ENCODE assay signal across 18 mouse cellular contexts in the genomic region with DNA sequence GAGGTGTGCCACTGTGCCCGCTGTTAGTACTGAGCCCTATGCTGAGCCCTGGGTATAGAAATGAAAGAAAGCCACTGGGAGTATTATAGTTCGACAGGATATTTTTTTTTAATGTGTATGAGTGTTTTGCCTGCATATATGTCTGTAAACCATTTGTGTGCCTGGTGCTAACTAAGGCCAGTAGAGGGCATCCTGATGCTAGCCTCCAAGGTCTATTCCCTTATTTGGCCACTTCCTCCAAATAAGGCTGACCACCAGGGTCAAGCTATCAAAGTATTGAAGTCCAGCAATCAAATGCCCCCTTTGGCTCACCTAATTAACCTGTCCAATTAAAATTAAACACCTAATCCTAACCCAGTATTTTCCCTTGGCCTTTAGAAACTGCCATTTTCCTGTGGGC. TPM values are rescaled to one million over a fixed set of nuclear protein-coding genes. Genes with fewer than 3 reads are reported as not detected.
A peak's percentile ranks its signal among the peaks of the same experiment; 100 is the strongest.
DNase-seq lines count a peak whose midpoint lies in the region; ATAC-seq and TF ChIP-seq lines count a peak whose summit lies in the region.
"Had no signal": no experiment of that assay in that cellular context is flagged by ENCODE, and none has a peak within 500 bp of the region (broad histone marks: within the 10 kb centered on the region; RNA-seq: fewer than 3 reads in every experiment).

No protein-coding gene starts in this region.

- no peak for TF ChIP-seq EP300 in liver, postnatal 0 days (IDR thresholded peaks at IDR 0.05; ENCODE audit: low read depth)
- no peak for TF ChIP-seq EP300 in CH12.LX (IDR thresholded peaks at IDR 0.05; ENCODE audit: low read length)

- H3K79me2 ChIP-seq in CH12.LX (replicated peaks; ENCODE audit: control insufficient read depth, extremely low read depth, insufficient read depth, poor library complexity, severe bottlenecking): no peaks in the 10 kb centered on the region

- H3K9ac ChIP-seq in forebrain, postnatal 0 days: no peak overlapping the region
- H3K9ac ChIP-seq in forebrain, embryonic 16.5 days (replicated peaks; ENCODE audit: low read depth, low read length): no peak overlapping the region
- H3K9ac ChIP-seq in liver, postnatal 0 days (replicated peaks): no peak overlapping the region
- no peak overlapping the region for H3K9ac ChIP-seq in CH12.LX (ENCODE audit: insufficient read depth, low read depth)
- H3K9ac ChIP-seq: embryonic facial prominence, embryonic 15.5 days; liver, embryonic 13.5 days had no signal

- peak; percentile 43 for TF ChIP-seq RAD21 in CH12.LX (IDR thresholded peaks at IDR 0.05; ENCODE audit: low read depth, low read length)

- no peak for ATAC-seq in forebrain, postnatal 0 days
- ATAC-seq in forebrain, embryonic 16.5 days: no peak
- ATAC-seq in liver, postnatal 0 days: no peak
- ATAC-seq: hindbrain, embryonic 16.5 days had no signal

- dilution Hi-C loops in CH12.LX (cut with MboI; ENCODE audit: extremely low pct_ligation_motif_present, extremely low pct_unique_long_range_greater_than_20kb, low sequenced_read_pairs): no loop called here

- in situ Hi-C loops in CH12.LX (cut with MboI; ENCODE audit: low pct_ligation_motif_present, low pct_unique_long_range_greater_than_20kb, low sequenced_read_pairs): no loop called here

- no peaks in the 10 kb centered on the region for H3K27me3 ChIP-seq in forebrain, postnatal 0 days (ENCODE audit: insufficient read depth, low read length)
- no peaks in the 10 kb centered on the region for H3K27me3 ChIP-seq in forebrain, embryonic 16.5 days (replicated peaks; ENCODE audit: control insufficient read depth, insufficient read depth, low read length)
- no peaks in the 10 kb centered on the region for H3K27me3 ChIP-seq in liver, postnatal 0 days (ENCODE audit: insufficient read depth, low read length)
- H3K27me3 ChIP-seq in CH12.LX (replicated peaks): no peaks in the 10 kb centered on the region
- H3K27me3 ChIP-seq: embryonic facial prominence, embryonic 15.5 days; liver, embryonic 13.5 days had no signal

- H3K36me3 ChIP-seq in forebrain, postnatal 0 days (ENCODE audit: insufficient read depth): peaks cover 19% of the 10 kb centered on the region
- peaks cover 5% of the 10 kb centered on the region for H3K36me3 ChIP-seq in forebrain, embryonic 16.5 days (ENCODE audit: control insufficient read depth, insufficient read depth)
- H3K36me3 ChIP-seq in liver, postnatal 0 days (replicated peaks; ENCODE audit: insufficient read depth, low read length): peaks cover under 1% of the 10 kb centered on the region
- peaks cover 19 to 67% of the 10 kb centered on the region in 2 experiments for H3K36me3 ChIP-seq in CH12.LX (replicated peaks in 1 of 2; ENCODE audit: control insufficient read depth in 1 of 2, insufficient read depth in 1 of 2, low read length in 1 of 2)

- no peak overlapping the region for H3K4me3 ChIP-seq in forebrain, postnatal 0 days (ENCODE audit: low read depth, low read length)
- H3K4me3 ChIP-seq in forebrain, embryonic 16.5 days (replicated peaks; ENCODE audit: low read length): no peak overlapping the region
- no peak overlapping the region for H3K4me3 ChIP-seq in liver, postnatal 0 days (ENCODE audit: low read depth, low read length)
- H3K4me3 ChIP-seq in CH12.LX (replicated peaks in 1 of 3; ENCODE audit: low read depth in 2 of 3, low read length in 2 of 3, poor library complexity in 1 of 3): no peak overlapping the region
- H3K4me3 ChIP-seq: embryonic facial prominence, embryonic 15.5 days; liver, embryonic 13.5 days; megakaryocyte, embryonic 14.5 days had no signal

- H3K4me2 ChIP-seq in forebrain, postnatal 0 days (ENCODE audit: low read depth): no peak overlapping the region
- no peak overlapping the region for H3K4me2 ChIP-seq in forebrain, embryonic 16.5 days (ENCODE audit: low read length)
- H3K4me2 ChIP-seq in liver, postnatal 0 days (ENCODE audit: low read depth, low read length): no peak overlapping the region
- no peak overlapping the region for H3K4me2 ChIP-seq in CH12.LX (ENCODE audit: insufficient read depth, low read depth, poor library complexity, severe bottlenecking)
- H3K4me2 ChIP-seq: embryonic facial prominence, embryonic 15.5 days; liver, embryonic 13.5 days had no signal

- no peak overlapping the region for H3K27ac ChIP-seq in forebrain, postnatal 0 days (ENCODE audit: low read depth, low read length)
- H3K27ac ChIP-seq in forebrain, embryonic 16.5 days (ENCODE audit: low read length): no peak overlapping the region
- H3K27ac ChIP-seq in liver, postnatal 0 days (ENCODE audit: low read depth): no peak overlapping the region
- no peak overlapping the region for H3K27ac ChIP-seq in CH12.LX (ENCODE audit: insufficient read depth, low read depth)
- H3K27ac ChIP-seq: embryonic facial prominence, embryonic 15.5 days; liver, embryonic 13.5 days had no signal

- WGBS in forebrain, postnatal 0 days: 55% methylated on average over 2 of the region's 2 CpGs
- WGBS in forebrain, embryonic 16.5 days: 54% methylated on average over 2 of the region's 2 CpGs
- 65% methylated on average over 2 of the region's 2 CpGs for WGBS in liver, postnatal 0 days (ENCODE audit: insufficient replicate concordance)

- TF ChIP-seq CTCF in forebrain, postnatal 0 days (IDR thresholded peaks at IDR 0.05; ENCODE audit: low read depth): peak; percentile 52
- TF ChIP-seq CTCF in liver, postnatal 0 days (IDR thresholded peaks at IDR 0.05; ENCODE audit: low read depth): peak; percentile 44
- TF ChIP-seq CTCF in CH12.LX (conservative IDR thresholded peaks at IDR 0.05 in 1 of 2, IDR thresholded peaks at IDR 0.05 in 1 of 2; ENCODE audit: low read depth in 2 of 2, low read length in 2 of 2): peak in 1 of 2 experiments; percentile 57; a peak in 2 of 4 replicates

- H3K9me3 ChIP-seq in forebrain, postnatal 0 days (ENCODE audit: low read length): no peaks in the 10 kb centered on the region
- no peaks in the 10 kb centered on the region for H3K9me3 ChIP-seq in forebrain, embryonic 16.5 days (ENCODE audit: control insufficient read depth, low read length)
- no peaks in the 10 kb centered on the region for H3K9me3 ChIP-seq in liver, postnatal 0 days (ENCODE audit: low read length)
- no peaks in the 10 kb centered on the region for H3K9me3 ChIP-seq in CH12.LX (replicated peaks; ENCODE audit: low read length)
- H3K9me3 ChIP-seq: embryonic facial prominence, embryonic 15.5 days; liver, embryonic 13.5 days; megakaryocyte, embryonic 14.5 days had no signal

- H3K4me1 ChIP-seq in forebrain, postnatal 0 days (ENCODE audit: insufficient read depth): no peaks in the 10 kb centered on the region
- no peaks in the 10 kb centered on the region for H3K4me1 ChIP-seq in forebrain, embryonic 16.5 days (replicated peaks; ENCODE audit: control insufficient read depth, insufficient read depth, low read length)
- no peaks in the 10 kb centered on the region for H3K4me1 ChIP-seq in liver, postnatal 0 days (ENCODE audit: insufficient read depth)
- H3K4me1 ChIP-seq in CH12.LX (ENCODE audit: control insufficient read depth in 1 of 2, insufficient read depth in 2 of 2): peaks cover 0 to 7% of the 10 kb centered on the region in 2 experiments; a peak in 2 of 4 replicates
- H3K4me1 ChIP-seq: liver, embryonic 13.5 days had no signal

- DNase-seq in forebrain, postnatal 0 days: no peak
- no peak for DNase-seq in liver, postnatal 0 days
- DNase-seq in liver: no peak
- no peak for DNase-seq in CH12.LX (ENCODE audit: extremely low read depth)
- DNase-seq in embryo, embryonic 11 days: peak; percentile 56
- DNase-seq in layer of hippocampus, adult 18-20 months (ENCODE audit: low spot score in 2 of 2): no peak
- DNase-seq in thymus, postnatal 36 days: no peak
- DNase-seq: adrenal gland, adult 2 months; cerebellum, adult 9-11 months; heart, postnatal 10 days; kidney, adult 9 months; liver, embryonic 13.5 days; right cerebral cortex, postnatal 25 days; thymus, adult 18-20 months had no signal

- TF ChIP-seq POLR2A in CH12.LX (IDR thresholded peaks at IDR 0.05; ENCODE audit: low read depth, low read length): no peak

TF ChIP-seq in CH12.LX, 34 proteins besides CTCF, POLR2A, EP300 and RAD21:
- TF ChIP-seq NELFE (IDR thresholded peaks at IDR 0.05; ENCODE audit: low read depth, low read length) (no peak), SMC3 (IDR thresholded peaks at IDR 0.05; ENCODE audit: low read depth, low read length) (peak; percentile 32)

RNA-seq across cellular contexts. Expression of gene Cdca8, which starts 5.8 kb away (rescaled TPM):
- total RNA-seq in forebrain, postnatal 0 days (2014; rRNA removed): 7.3 and 10.1 TPM in 2 replicates
- 16.8 and 21.2 TPM in 2 replicates for polyA plus RNA-seq in forebrain, postnatal 0 days (2015; fragmentation: Nextera tagmentation; extraction: Ambion mirVana)
- polyA plus RNA-seq in forebrain, embryonic 16.5 days (2015; fragmentation: Nextera tagmentation; extraction: Ambion mirVana): 70.0 and 76.6 TPM in 2 replicates
- 49.5 and 56.3 TPM in 2 replicates for polyA plus RNA-seq in liver, postnatal 0 days (2015; fragmentation: Nextera tagmentation; extraction: Ambion mirVana)
- total RNA-seq in CH12.LX (2012; rRNA removed) (101 and 111 TPM in 2 replicates), CH12.LX (2014; rRNA removed) (55.2 and 58.8 TPM in 2 replicates)
- polyA plus RNA-seq in CH12.LX (2012; ENCODE audit: insufficient read length, low read depth): 174 and 188 TPM in 2 replicates
- total RNA-seq in layer of hippocampus, adult 18-20 months (2021): 1 to 10 TPM; 1.3 to 1.8 TPM

RNA-seq across cellular contexts. Expression of gene 9930104L06Rik, which starts 8.1 kb away (rescaled TPM):
- 12.4 and 36.1 TPM in 2 replicates for total RNA-seq in forebrain, postnatal 0 days (2014; rRNA removed)
- polyA plus RNA-seq in forebrain, postnatal 0 days (2015; fragmentation: Nextera tagmentation; extraction: Ambion mirVana): 6.0 and 8.7 TPM in 2 replicates
- polyA plus RNA-seq in forebrain, embryonic 16.5 days (2015; fragmentation: Nextera tagmentation; extraction: Ambion mirVana): 17.1 and 17.2 TPM in 2 replicates
- 2.4 and 2.6 TPM in 2 replicates for polyA plus RNA-seq in liver, postnatal 0 days (2015; fragmentation: Nextera tagmentation; extraction: Ambion mirVana)
- total RNA-seq in CH12.LX (2012; rRNA removed) (12.3 and 14.5 TPM in 2 replicates), CH12.LX (2014; rRNA removed) (10.7 and 14.8 TPM in 2 replicates)
- polyA plus RNA-seq in CH12.LX (2012; ENCODE audit: insufficient read length, low read depth): 15.3 and 15.9 TPM in 2 replicates
- total RNA-seq in layer of hippocampus, adult 18-20 months (2021): 10 to 100 TPM; 21.1 to 24.9 TPM

RNA-seq across cellular contexts. Expression of gene Rspo1, which starts 41.3 kb away (rescaled TPM):
- 0.77 and 2.4 TPM in 2 replicates for total RNA-seq in forebrain, postnatal 0 days (2014; rRNA removed)
- polyA plus RNA-seq in forebrain, postnatal 0 days (2015; fragmentation: Nextera tagmentation; extraction: Ambion mirVana): 0.87 and 1.9 TPM in 2 replicates
- 1.1 and 1.3 TPM in 2 replicates for polyA plus RNA-seq in forebrain, embryonic 16.5 days (2015; fragmentation: Nextera tagmentation; extraction: Ambion mirVana)
- 0.41 and 0.86 TPM in 2 replicates for polyA plus RNA-seq in liver, postnatal 0 days (2015; fragmentation: Nextera tagmentation; extraction: Ambion mirVana)
- total RNA-seq in CH12.LX (2012; rRNA removed) (0.25 and 0.29 TPM in 2 replicates), CH12.LX (2014; rRNA removed) (0.31 and 0.36 TPM in 2 replicates)
- polyA plus RNA-seq in CH12.LX (2012; ENCODE audit: insufficient read length, low read depth): 0.50 and 0.87 TPM in 2 replicates
- 1 to 10 TPM; 8.2 to 8.3 TPM for total RNA-seq in layer of hippocampus, adult 18-20 months (2021)
